In genomic region chr7:4524212-4524922, GRCm38 (mm10) we compare ENCODE assay signal across 8 mouse cellular contexts. TPM values are rescaled to one million over a fixed set of nuclear protein-coding genes. Genes with fewer than 3 reads are reported as not detected.
A peak's percentile ranks its signal among the peaks of the same experiment; 100 is the strongest.
DNase-seq lines count a peak whose midpoint lies in the region; ATAC-seq and TF ChIP-seq lines count a peak whose summit lies in the region.
"Not testable (repeated sequence)": the region's sequence is repeated elsewhere in the genome, so short reads cannot be mapped to it uniquely, and the experiment has no call there.

TSS of gene Tnni3 (minus strand) at chr7:4524229.

- WGBS in embryonic facial prominence, embryonic 14.5 days = 71% methylated on average over 15 of the region's 15 CpGs
- 66% methylated on average over 15 of the region's 15 CpGs for WGBS in heart, embryonic 11.5 days (ENCODE audit: insufficient replicate concordance)
- 66% methylated on average over 15 of the region's 15 CpGs for WGBS in intestine, postnatal 0 days
- 64% methylated on average over 15 of the region's 15 CpGs for WGBS in liver, embryonic 11.5 days
- WGBS in midbrain, embryonic 14.5 days = 70% methylated on average over 15 of the region's 15 CpGs

- H3K4me1 ChIP-seq in ES-Bruce4 (ENCODE audit: control insufficient read depth, insufficient read depth, low read length); intestine, postnatal 0 days (replicated peaks; ENCODE audit: control insufficient read depth, insufficient read depth, low read length); midbrain, embryonic 14.5 days (ENCODE audit: control insufficient read depth, insufficient read depth, low read length): not testable (repeated sequence)
- peaks cover 10% of the 10 kb centered on the region; the same call in 1 of the 2 replicates for H3K4me1 ChIP-seq in embryonic facial prominence, embryonic 14.5 days (ENCODE audit: control insufficient read depth, insufficient read depth, low read length)
- peaks cover 20% of the 10 kb centered on the region for H3K4me1 ChIP-seq in heart, embryonic 11.5 days (ENCODE audit: control insufficient read depth, insufficient read depth, low read length)
- peaks cover 11% of the 10 kb centered on the region for H3K4me1 ChIP-seq in liver, embryonic 11.5 days (replicated peaks; ENCODE audit: control insufficient read depth, insufficient read depth, low read length)

- not testable (repeated sequence) for ATAC-seq in embryonic facial prominence, embryonic 14.5 days (ENCODE audit: low read depth); heart, embryonic 11.5 days (replicated peaks; ENCODE audit: insufficient number of reproducible peaks, low FRiP score, low TSS enrichment); intestine, postnatal 0 days; midbrain, embryonic 14.5 days (ENCODE audit: low FRiP score, low TSS enrichment)
- peak; percentile 42; the same call in 1 of the 2 replicates for ATAC-seq in liver, embryonic 11.5 days (replicated peaks; ENCODE audit: low FRiP score)

- H3K36me3 ChIP-seq in ES-Bruce4 (ENCODE audit: control insufficient read depth, insufficient read depth, low read length, poor library complexity, severe bottlenecking); embryonic facial prominence, embryonic 14.5 days (ENCODE audit: control insufficient read depth, insufficient read depth, low read length); heart, embryonic 11.5 days (ENCODE audit: control insufficient read depth, insufficient read depth, low read length); intestine, postnatal 0 days (ENCODE audit: control insufficient read depth, insufficient read depth); liver, embryonic 11.5 days (ENCODE audit: control insufficient read depth, insufficient read depth, low read length); midbrain, embryonic 14.5 days (ENCODE audit: control insufficient read depth, insufficient read depth, low read length): not testable (repeated sequence)

- H3K9me3 ChIP-seq in ES-Bruce4 (replicated peaks; ENCODE audit: control insufficient read depth, insufficient read depth, low read length, poor library complexity, severe bottlenecking); embryonic facial prominence, embryonic 14.5 days (ENCODE audit: control insufficient read depth, low read length); heart, embryonic 11.5 days (replicated peaks; ENCODE audit: control insufficient read depth, low read length); intestine, postnatal 0 days (ENCODE audit: control insufficient read depth); liver, embryonic 11.5 days (ENCODE audit: control insufficient read depth, low read length); midbrain, embryonic 14.5 days (ENCODE audit: control insufficient read depth, low read length): not testable (repeated sequence)

- not testable (repeated sequence) for H3K4me3 ChIP-seq in ES-Bruce4 (ENCODE audit: low read depth, low read length); embryonic facial prominence, embryonic 14.5 days (ENCODE audit: low read depth, low read length); heart, embryonic 11.5 days (ENCODE audit: low read depth, low read length); intestine, postnatal 0 days (ENCODE audit: low read depth, low read length); liver, embryonic 11.5 days (ENCODE audit: low read depth, low read length); midbrain, embryonic 14.5 days (replicated peaks; ENCODE audit: low read depth, low read length)

- not testable (repeated sequence) for TF ChIP-seq EP300 in ES-Bruce4 (IDR thresholded peaks at IDR 0.05; ENCODE audit: insufficient read depth, low read depth, low read length)

- TF ChIP-seq POLR2A in ES-Bruce4 (IDR thresholded peaks at IDR 0.05; ENCODE audit: insufficient read depth, low read length) = not testable (repeated sequence)

- not testable (repeated sequence) for H3K4me2 ChIP-seq in embryonic facial prominence, embryonic 14.5 days (ENCODE audit: low read depth, low read length); intestine, postnatal 0 days (replicated peaks; ENCODE audit: low read depth); liver, embryonic 11.5 days; midbrain, embryonic 14.5 days (ENCODE audit: low read length)
- peak within 1 kb of the TSS; percentile 74; the same call in 1 of the 2 replicates for H3K4me2 ChIP-seq in heart, embryonic 11.5 days

- TF ChIP-seq CTCF in ES-Bruce4 (IDR thresholded peaks at IDR 0.05; ENCODE audit: low read depth, low read length) = peak; percentile 62
- peak; percentile 82 for TF ChIP-seq CTCF in intestine, postnatal 0 days (IDR thresholded peaks at IDR 0.05; ENCODE audit: low read depth)

- not testable (repeated sequence) for H3K27me3 ChIP-seq in ES-Bruce4 (ENCODE audit: control insufficient read depth, insufficient read depth, low read length, poor library complexity, severe bottlenecking); embryonic facial prominence, embryonic 14.5 days (replicated peaks; ENCODE audit: control insufficient read depth, insufficient read depth, low read length); intestine, postnatal 0 days (replicated peaks; ENCODE audit: control insufficient read depth, insufficient read depth, low read length); liver, embryonic 11.5 days (replicated peaks; ENCODE audit: control insufficient read depth, insufficient read depth, low read length); midbrain, embryonic 14.5 days (ENCODE audit: control insufficient read depth, insufficient read depth, low read length)
- peaks cover 16% of the 10 kb centered on the region for H3K27me3 ChIP-seq in heart, embryonic 11.5 days (ENCODE audit: control insufficient read depth, insufficient read depth, low read length)

- not testable (repeated sequence) for H3K9ac ChIP-seq in ES-Bruce4 (ENCODE audit: low read depth, poor library complexity, severe bottlenecking); embryonic facial prominence, embryonic 14.5 days (ENCODE audit: low read depth, low read length); heart, embryonic 11.5 days (ENCODE audit: low read depth, low read length); intestine, postnatal 0 days (ENCODE audit: low read depth, low read length); liver, embryonic 11.5 days (ENCODE audit: low read depth, low read length); midbrain, embryonic 14.5 days (replicated peaks; ENCODE audit: low read length)

- DNase-seq in brain, adult 2 months (ENCODE audit: low read depth, low spot score) = peak; percentile 85
- peak; percentile 62 for DNase-seq in embryonic facial prominence, embryonic 14.5 days (ENCODE audit: low spot score)
- DNase-seq in liver, embryonic 11.5 days (ENCODE audit: low spot score) = not testable (repeated sequence)
- peak; percentile 80 for DNase-seq in midbrain, embryonic 14.5 days
- DNase-seq in telencephalon, adult 2 months (ENCODE audit: low read depth, low spot score) = peak; percentile 41

- not testable (repeated sequence) for H3K27ac ChIP-seq in ES-Bruce4 (ENCODE audit: insufficient read depth, low read length); embryonic facial prominence, embryonic 14.5 days (replicated peaks; ENCODE audit: low read depth, low read length); heart, embryonic 11.5 days (ENCODE audit: low read depth, low read length); intestine, postnatal 0 days (ENCODE audit: low read depth, low read length); liver, embryonic 11.5 days (ENCODE audit: low read depth, low read length); midbrain, embryonic 14.5 days (replicated peaks; ENCODE audit: low read depth, low read length)

RNA-seq across cellular contexts. Expression of gene Tnni3, which starts in this region (rescaled TPM):
- polyA plus RNA-seq in ES-Bruce4 (2011; ENCODE audit: insufficient read depth, insufficient read length, low read depth, missing spikeins) = 10.0 and 11.5 TPM in 2 replicates
- polyA plus RNA-seq in embryonic facial prominence, embryonic 14.5 days (2014; fragmentation: Nextera tagmentation; extraction: Ambion mirVana) = 2.6 and 3.4 TPM in 2 replicates
- 1,570 and 1,662 TPM in 2 replicates for polyA plus RNA-seq in heart, embryonic 11.5 days (2014; fragmentation: Nextera tagmentation; extraction: Ambion mirVana)
- polyA plus RNA-seq in intestine, postnatal 0 days (2015; fragmentation: Nextera tagmentation; extraction: Ambion mirVana) = 1.1 TPM in 2 replicates
- polyA plus RNA-seq in liver, embryonic 11.5 days (2014; fragmentation: Nextera tagmentation; extraction: Ambion mirVana) = 8.9 and 17.0 TPM in 2 replicates
- polyA plus RNA-seq in midbrain, embryonic 14.5 days (2014; fragmentation: Nextera tagmentation; extraction: Ambion mirVana) = 1.5 and 2.0 TPM in 2 replicates

Comparison
In these comparisons a context has a peak if more than half of its experiments do, and no peak if none do; other contexts are left out.
1. RNA of gene Tnni3 (polyA plus RNA-seq): 1,570 to 1,662 TPM in heart, embryonic 11.5 days; 8.9 to 17.0 TPM in liver, embryonic 11.5 days, 10.0 to 11.5 TPM in ES-Bruce4, 2.6 to 3.4 TPM in embryonic facial prominence, embryonic 14.5 days, 1.5 to 2.0 TPM in midbrain, embryonic 14.5 days and 1.1 TPM in intestine, postnatal 0 days; every median in the first group is over 10 times any median in the second.